Mouse (Mus musculus) hindbrain, postnatal 0 days (tissue): ENCODE measurements around the gene Git2. TPM values are rescaled to one million over a fixed set of nuclear protein-coding genes. Genes with fewer than 3 reads are reported as not detected.
A peak's percentile ranks its signal among the peaks of the same experiment; 100 is the strongest.

Experiments
- ATAC-seq: fragments of 200-750 bp; cut with Nextera tagmentation; 2 replicates; pipeline ENCODE4 v1.8.0; 2017; ENCODE audit warnings: mild to moderate bottlenecking, moderate TSS enrichment, moderate library complexity
- DNase-seq: peaks from one replicate; pipeline ENCODE4 v3.0.0-alpha.2; 2015; ENCODE audit warnings: low spot score
- H3K27ac ChIP-seq: fragments of 300-500 bp; sonication (generic); 2 replicates; pipeline ENCODE4 v1.5.1; 2014; ENCODE audit warnings: mild to moderate bottlenecking
- H3K27me3 ChIP-seq: fragments of 300-500 bp; sonication (generic); 2 replicates; pipeline ENCODE4 v1.6.1; 2014; ENCODE audit warnings: low read length, mixed read lengths; ENCODE audit not compliant: insufficient read depth
- H3K36me3 ChIP-seq: fragments of 300-500 bp; sonication (generic); 2 replicates; pipeline ENCODE4 v1.6.1; 2014; ENCODE audit warnings: low read length, mixed read lengths; ENCODE audit not compliant: insufficient read depth
- H3K4me1 ChIP-seq: fragments of 300-500 bp; sonication (generic); 2 replicates; pipeline ENCODE4 v1.6.1; 2014; ENCODE audit warnings: antibody characterized with exemption, low read length, mixed read lengths; ENCODE audit not compliant: insufficient read depth
- H3K4me2 ChIP-seq: fragments of 300-500 bp; sonication (generic); 2 replicates; pipeline ENCODE4 v1.6.1; 2014; ENCODE audit warnings: low read depth, mild to moderate bottlenecking, low read length, moderate library complexity, mixed read lengths
- H3K4me3 ChIP-seq: fragments of 300-500 bp; sonication (generic); 2 replicates; pipeline ENCODE4 v1.5.1; 2014; ENCODE audit warnings: low read length
- H3K9ac ChIP-seq: fragments of 300-500 bp; sonication (generic); replicated peaks from 2 replicates; pipeline ENCODE4 v1.6.1; 2014; ENCODE audit warnings: mild to moderate bottlenecking, low read length, moderate library complexity, mixed read lengths
- H3K9me3 ChIP-seq: fragments of 300-500 bp; sonication (generic); 2 replicates; pipeline ENCODE4 v1.6.1; 2016; ENCODE audit warnings: low read length, mixed read lengths
- CTCF ChIP-seq: IDR thresholded peaks from 2 replicates; pipeline ENCODE4 v1.5.1; 2016; ENCODE audit warnings: antibody characterized with exemption, control low read depth, low read depth
- WGBS: fragments of 180-500 bp; shearing (Covaris S2); extraction: QIAGEN DNeasy Blood & Tissue Kit; methylation state at CpG from one replicate; pipeline ENCODE4 v1.1.7; 2014; 5-methylcytosine and 5-hydroxymethylcytosine counted together
- microRNA-seq, 2 experiments: library from miRNA; unstranded; fragments of <30 nt; microRNA quantifications; one replicate each; pipeline ENCODE4; 2016
- polyA plus RNA-seq: library from polyadenylated mRNA; unstranded; fragments of >200 nt; fragmentation: Nextera tagmentation; extraction: Ambion mirVana; gene quantifications from 2 replicates; pipeline ENCODE4 v1.2.1, GENCODE M21; 2015
- total RNA-seq: library from RNA; depleted of rRNA; stranded (reverse); fragments of >200 nt; gene quantifications from 2 replicates; pipeline ENCODE4 v1.2.3, GENCODE M21; 2014; rRNA removed

Git2 gene
- total and polyA plus RNA-seq, 2 experiments from 2014 or later: 34.4 to 43.5 TPM

- peaks cover 16% of the 10 kb centered on the region; the same call in 1 of the 2 replicates for H3K4me1 ChIP-seq
- no peak overlapping the region for H3K4me2 ChIP-seq
- ATAC-seq: peak; percentile 70
- H3K4me3 ChIP-seq: no peak overlapping the region
- peak overlapping the region; percentile 32; the same call in 1 of the 2 replicates for H3K27ac ChIP-seq
- H3K9me3 ChIP-seq: no peaks in the 10 kb centered on the region
- peak; percentile 17; the same call in 1 of the 2 replicates for TF ChIP-seq CTCF
- no peaks in the 10 kb centered on the region for H3K27me3 ChIP-seq
- H3K36me3 ChIP-seq: peaks cover 5% of the 10 kb centered on the region
- no peak overlapping the region for H3K9ac ChIP-seq
- 53% methylated on average over 17 of the region's 17 CpGs for WGBS
- DNase-seq: peak; percentile 60
These were observed 95.3 kb downstream of the Git2 start for GRCm38 (mm10) chr5:114679841-114680591.

Small RNA genes lying within 50 kb of the gene (microRNA-seq; reads per million reads assigned to microRNA genes)
- gene Mir7028: 0 to 0.18 reads per million in 2 experiments

Other genes with a start within 250 kb of the Git2 start
- 11.7 and 15.1 TPM in 2 replicates for gene Fam222a, start 207.5 kb downstream of the Git2 start, total RNA-seq
- 2.8 and 2.9 TPM in 2 replicates for gene Fam222a, start 207.5 kb downstream of the Git2 start, polyA plus RNA-seq
- 2.7 TPM in 2 replicates for gene Trpv4, start 117.1 kb downstream of the Git2 start, total RNA-seq
- gene Trpv4, start 117.1 kb downstream of the Git2 start, polyA plus RNA-seq: 3.0 and 3.4 TPM in 2 replicates
- gene Gltp, start 84.5 kb downstream of the Git2 start, total RNA-seq: 36.3 and 51.0 TPM in 2 replicates
- gene Gltp, start 84.5 kb downstream of the Git2 start, polyA plus RNA-seq: 55.0 and 55.1 TPM in 2 replicates
- 9.0 and 12.7 TPM in 2 replicates for gene Tchp, start 67.8 kb downstream of the Git2 start, total RNA-seq
- gene Tchp, start 67.8 kb downstream of the Git2 start, polyA plus RNA-seq: 14.4 and 15.6 TPM in 2 replicates
- gene Ankrd13a, start 840 bp downstream of the Git2 start, total RNA-seq: 44.7 and 55.1 TPM in 2 replicates
- 30.7 and 31.4 TPM in 2 replicates for gene Ankrd13a, start 840 bp downstream of the Git2 start, polyA plus RNA-seq
- gene 1500011B03Rik, start 48.0 kb upstream of the Git2 start, total RNA-seq: 250 and 316 TPM in 2 replicates
- 354 and 366 TPM in 2 replicates for gene 1500011B03Rik, start 48.0 kb upstream of the Git2 start, polyA plus RNA-seq
- not detected in 2 replicates for gene 4930519G04Rik, start 78.1 kb upstream of the Git2 start, total RNA-seq
- gene 4930519G04Rik, start 78.1 kb upstream of the Git2 start, polyA plus RNA-seq: not detected in 2 replicates
- 3.5 and 3.9 TPM in 2 replicates for gene Gm9936, start 83.2 kb upstream of the Git2 start, total RNA-seq
- 2.4 and 2.8 TPM in 2 replicates for gene Gm9936, start 83.2 kb upstream of the Git2 start, polyA plus RNA-seq
- gene Oasl2, start 121.4 kb upstream of the Git2 start, total RNA-seq: 6.3 and 6.9 TPM in 2 replicates
- gene Oasl2, start 121.4 kb upstream of the Git2 start, polyA plus RNA-seq: 4.7 and 6.1 TPM in 2 replicates
- gene Oasl1, start 147.7 kb upstream of the Git2 start, total RNA-seq: 0.63 and 1.0 TPM in 2 replicates
- 0.25 and 0.32 TPM in 2 replicates for gene Oasl1, start 147.7 kb upstream of the Git2 start, polyA plus RNA-seq
- 51.5 and 53.0 TPM in 2 replicates for gene 2210016L21Rik, start 166.6 kb upstream of the Git2 start, total RNA-seq
- gene 2210016L21Rik, start 166.6 kb upstream of the Git2 start, polyA plus RNA-seq: 178 and 204 TPM in 2 replicates
- gene Hnf1a, start 195.6 kb upstream of the Git2 start, total RNA-seq: not detected in 2 replicates
- gene Hnf1a, start 195.6 kb upstream of the Git2 start, polyA plus RNA-seq: 0.05 TPM in 2 replicates
- 136 and 147 TPM in 2 replicates for gene Sppl3, start 235.6 kb upstream of the Git2 start, total RNA-seq
- gene Sppl3, start 235.6 kb upstream of the Git2 start, polyA plus RNA-seq: 30.1 and 31.1 TPM in 2 replicates